Mouse (Mus musculus) intestine, embryonic 15.5 days (tissue): Measurements from ENCODE around the gene Kpna2. TPM values are rescaled to one million over a fixed set of nuclear protein-coding genes. Genes with fewer than 3 reads are reported as not detected.
A peak's percentile ranks its signal among the peaks of the same experiment; 100 is the strongest.

Source experiments
- ATAC-seq: fragments of 200-750 bp; cut with Nextera tagmentation; 2 replicates; pipeline ENCODE4 v1.8.0; 2017; ENCODE audit warnings: moderate TSS enrichment, moderate library complexity
- H3K27ac ChIP-seq: fragments of 300-500 bp; sonication (generic); 2 replicates; pipeline ENCODE4 v1.5.1; 2015; ENCODE audit warnings: mild to moderate bottlenecking, inconsistent platforms
- H3K27me3 ChIP-seq: fragments of 300-500 bp; sonication (generic); replicated peaks from 2 replicates; pipeline ENCODE4 v1.6.1; 2015; ENCODE audit warnings: inconsistent platforms
- H3K36me3 ChIP-seq: fragments of 300-500 bp; sonication (generic); 2 replicates; pipeline ENCODE4 v1.6.1; 2015; ENCODE audit warnings: inconsistent platforms
- H3K4me1 ChIP-seq: fragments of 300-500 bp; sonication (generic); replicated peaks from 2 replicates; pipeline ENCODE4 v1.6.1; 2015; ENCODE audit warnings: inconsistent platforms
- H3K4me2 ChIP-seq: fragments of 300-500 bp; sonication (generic); replicated peaks from 2 replicates; pipeline ENCODE4 v1.6.1; 2015; ENCODE audit warnings: mild to moderate bottlenecking, inconsistent platforms
- H3K4me3 ChIP-seq: fragments of 300-500 bp; sonication (generic); replicated peaks from 2 replicates; pipeline ENCODE4 v1.5.1; 2015; ENCODE audit warnings: inconsistent platforms
- H3K9ac ChIP-seq: fragments of 300-500 bp; sonication (generic); 2 replicates; pipeline ENCODE4 v1.6.1; 2015; ENCODE audit warnings: inconsistent platforms
- H3K9me3 ChIP-seq: fragments of 300-500 bp; sonication (generic); 2 replicates; pipeline ENCODE4 v1.6.1; 2016; ENCODE audit warnings: inconsistent platforms
- WGBS: fragments of 180-500 bp; shearing (Covaris S2); methylation state at CpG from one replicate; pipeline ENCODE4 v1.1.7; 2015; 5-methylcytosine and 5-hydroxymethylcytosine counted together
- polyA plus RNA-seq: library from polyadenylated mRNA; unstranded; fragments of >200 nt; fragmentation: Nextera tagmentation; extraction: Ambion mirVana; gene quantifications from 2 replicates; pipeline ENCODE4 v1.2.1, GENCODE M21; 2015

Kpna2 gene
- polyA plus RNA-seq = 357 and 384 TPM in 2 replicates

DNA sequence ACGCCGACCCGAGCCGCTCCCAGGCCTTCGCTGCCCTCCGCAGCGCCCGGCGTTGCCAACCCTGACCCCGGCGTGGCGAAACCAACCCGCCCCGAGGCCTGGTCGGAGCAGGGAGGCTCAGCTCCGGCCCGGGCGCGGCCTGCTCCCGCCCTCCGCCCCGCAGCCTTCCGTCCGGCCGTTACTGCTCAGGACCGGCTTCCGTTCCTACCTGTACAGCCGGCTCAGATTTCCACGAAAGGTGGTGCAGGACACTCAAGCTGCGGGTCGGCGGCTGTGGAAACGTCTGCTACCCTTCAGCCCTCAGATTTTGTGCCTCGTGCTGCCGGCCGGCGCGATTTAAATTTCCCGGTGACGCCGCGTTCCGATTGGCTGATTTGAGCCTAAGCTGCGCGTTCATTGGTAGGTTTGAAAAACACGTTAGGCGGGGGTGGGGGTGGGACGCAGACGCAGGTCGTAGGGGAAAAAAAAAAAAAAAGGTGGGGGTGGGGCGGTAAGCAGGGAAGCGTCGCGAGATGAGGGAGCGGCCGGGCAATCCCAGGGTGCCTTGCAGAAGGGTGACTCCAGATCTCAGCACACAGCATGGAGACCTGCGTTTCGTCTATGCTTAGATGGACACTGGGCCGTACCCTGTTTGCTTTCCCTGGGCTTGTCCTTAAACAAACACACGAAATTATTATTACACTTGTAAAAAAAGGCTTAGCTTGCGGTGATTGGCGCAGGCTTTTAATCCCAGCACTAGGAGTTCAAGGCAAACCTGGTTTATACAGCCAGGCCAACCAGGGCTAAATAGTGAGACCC lies at the start of gene Kpna2:
Gene Kpna2, minus strand, starts transcription at position 391 of the 798 bp plus-strand sequence.
- WGBS = under 1% methylated on average over 62 of the region's 62 CpGs
- H3K4me3 ChIP-seq = peak within 1 kb of the TSS; percentile 98
- no peaks in the 10 kb centered on the region for H3K27me3 ChIP-seq
- H3K27ac ChIP-seq = peak within 1 kb of the TSS; percentile 93
- H3K9me3 ChIP-seq = no peaks in the 10 kb centered on the region
- peak; percentile 97 for ATAC-seq
- peak within 1 kb of the TSS; percentile 63 for H3K4me2 ChIP-seq
- 0 out of 2 replicates have a peak, but pooled peaks cover 2% of the 10 kb centered on the region for H3K4me1 ChIP-seq
- no peaks in the 10 kb centered on the region for H3K36me3 ChIP-seq
- peak within 1 kb of the TSS; percentile 91 for H3K9ac ChIP-seq

DNA sequence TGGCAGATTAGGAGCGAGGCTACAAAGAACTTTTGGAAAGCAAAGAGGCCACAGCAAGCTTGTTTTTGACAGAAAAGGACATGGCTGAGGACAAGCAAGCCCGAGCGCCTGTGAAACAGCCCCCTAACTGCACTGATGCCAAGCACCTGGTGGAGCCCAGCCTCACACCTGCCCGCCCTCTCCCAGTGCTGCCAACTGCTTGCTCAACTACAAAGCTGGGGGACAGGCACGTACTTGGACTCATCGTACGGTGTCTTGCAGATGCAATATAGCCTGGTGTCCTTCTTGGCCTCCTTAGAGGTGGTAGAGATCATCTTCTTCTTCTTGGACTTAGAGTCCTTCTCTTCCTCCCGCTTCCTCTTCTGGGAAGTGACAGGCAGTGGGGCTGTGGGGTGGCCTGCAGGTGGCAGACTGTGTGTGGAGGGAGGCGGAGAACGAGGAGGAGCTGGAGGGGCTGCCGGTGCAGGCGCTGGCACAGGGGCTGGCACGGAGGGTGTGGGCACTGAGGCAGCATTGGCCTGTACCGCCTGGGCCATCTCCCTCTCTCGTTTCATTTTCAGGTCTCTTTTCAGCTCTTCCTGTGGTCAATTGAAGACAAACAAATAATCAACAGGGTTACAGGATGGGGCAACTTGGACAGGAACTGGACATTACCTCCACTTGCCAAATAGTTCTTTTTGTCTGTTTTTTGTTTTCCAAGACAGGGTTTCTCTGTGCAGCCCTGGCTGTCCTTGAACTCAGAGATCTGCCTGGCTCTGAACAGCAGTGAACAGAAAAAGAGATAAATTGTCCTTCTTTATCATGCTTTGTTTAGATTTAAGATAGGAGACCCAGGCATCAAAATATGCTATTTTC lies 47.7 kb upstream of the Kpna2 start:
- H3K4me2 ChIP-seq = no peak overlapping the region
- no peaks in the 10 kb centered on the region for H3K9me3 ChIP-seq
- no peak for ATAC-seq
- no peak overlapping the region for H3K9ac ChIP-seq
- H3K4me1 ChIP-seq = no peaks in the 10 kb centered on the region
- H3K27me3 ChIP-seq = no peaks in the 10 kb centered on the region
- peaks cover 28% of the 10 kb centered on the region for H3K36me3 ChIP-seq
- WGBS = 87% methylated on average over 15 of the region's 15 CpGs
- no peak overlapping the region for H3K4me3 ChIP-seq
- H3K27ac ChIP-seq = no peak overlapping the region

DNA sequence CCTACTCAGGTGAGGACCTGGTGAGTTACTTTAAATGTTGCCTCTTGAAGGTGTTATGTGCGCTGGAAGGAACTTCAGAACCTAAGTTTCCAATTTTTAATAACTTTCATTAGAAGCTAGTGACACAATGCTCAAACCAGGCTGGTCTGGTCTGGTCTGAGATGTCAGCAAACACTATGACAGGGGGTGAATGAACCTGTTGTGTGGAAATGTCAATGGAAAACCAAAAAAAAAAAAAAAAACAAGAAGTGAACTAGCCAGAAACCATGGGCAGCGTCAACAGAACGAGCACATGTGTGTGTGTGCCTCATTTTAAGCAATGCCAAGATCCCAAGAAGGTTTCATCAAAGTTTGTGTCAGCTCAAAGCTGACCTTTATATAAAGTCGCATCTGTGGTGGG lies 46.2 kb upstream of the Kpna2 start:
- 93% methylated on average over 4 of the region's 4 CpGs for WGBS
- ATAC-seq = no peak

DNA sequence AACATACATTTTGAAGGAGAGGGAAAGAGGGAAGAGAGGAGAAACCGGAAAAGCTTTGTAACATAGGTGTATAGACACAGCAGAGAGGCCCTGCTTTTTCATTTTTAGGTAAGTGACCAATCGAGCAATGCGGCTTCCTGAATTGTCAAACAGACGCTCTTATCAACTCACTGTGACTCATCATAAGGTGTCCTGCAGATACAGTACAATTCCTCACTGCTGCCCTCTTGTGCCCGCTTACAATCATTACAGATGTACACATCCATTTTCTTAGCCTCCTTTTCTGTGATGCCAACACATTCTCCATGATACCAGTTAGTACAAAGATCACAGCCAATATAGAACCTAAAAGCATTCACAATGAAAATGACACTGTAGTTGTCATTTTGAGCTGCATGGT lies 45.0 kb upstream of the Kpna2 start:
- peak; percentile 80 for ATAC-seq
- Histone ChIP-seq H3K9ac (no peak overlapping the region), H3K4me1 (no peaks in the 10 kb centered on the region), H3K36me3 (peaks cover 31% of the 10 kb centered on the region), H3K9me3 (no peaks in the 10 kb centered on the region), H3K27me3 (no peaks in the 10 kb centered on the region), H3K4me2 (no peak overlapping the region), H3K27ac (no peak overlapping the region), H3K4me3 (no peak overlapping the region)
- WGBS = 35% methylated on average over 5 of the region's 5 CpGs

More for the DNA sequence above, 46.2 kb upstream of the Kpna2 start:
- H3K36me3 ChIP-seq = peaks cover 31% of the 10 kb centered on the region
- no peaks in the 10 kb centered on the region for H3K27me3 ChIP-seq
- H3K9ac ChIP-seq = no peak overlapping the region
- H3K4me1 ChIP-seq = no peaks in the 10 kb centered on the region
- H3K4me2 ChIP-seq = no peak overlapping the region
- H3K4me3 ChIP-seq = no peak overlapping the region
- no peaks in the 10 kb centered on the region for H3K9me3 ChIP-seq
- no peak overlapping the region for H3K27ac ChIP-seq

DNA sequence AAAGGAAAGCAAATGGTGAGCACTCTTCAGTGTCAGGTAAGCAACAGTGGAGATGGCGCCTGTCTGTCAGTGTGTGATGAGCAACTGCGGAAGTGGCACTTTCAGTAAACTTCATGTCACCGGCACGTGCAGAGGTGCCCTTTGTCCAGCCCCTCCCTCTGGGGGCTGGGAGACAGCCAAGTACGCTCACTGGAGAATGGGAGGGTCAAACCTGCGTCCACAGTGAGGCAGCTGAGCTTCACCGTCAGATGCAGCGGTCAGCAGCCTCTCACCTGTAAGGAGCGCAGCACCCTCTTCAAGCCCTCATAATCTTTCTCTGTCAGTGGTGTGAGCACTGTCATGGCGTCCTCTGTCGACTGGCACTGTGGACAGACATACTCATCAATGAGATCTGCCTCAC lies 44.0 kb upstream of the Kpna2 start:
- Histone ChIP-seq H3K27me3 (no peaks in the 10 kb centered on the region), H3K4me3 (no peak overlapping the region), H3K27ac (no peak overlapping the region), H3K9ac (no peak overlapping the region), H3K9me3 (no peaks in the 10 kb centered on the region), H3K4me2 (no peak overlapping the region), H3K36me3 (peaks cover 35% of the 10 kb centered on the region), H3K4me1 (no peaks in the 10 kb centered on the region)
- no peak for ATAC-seq
- WGBS = 83% methylated on average over 11 of the region's 11 CpGs

DNA sequence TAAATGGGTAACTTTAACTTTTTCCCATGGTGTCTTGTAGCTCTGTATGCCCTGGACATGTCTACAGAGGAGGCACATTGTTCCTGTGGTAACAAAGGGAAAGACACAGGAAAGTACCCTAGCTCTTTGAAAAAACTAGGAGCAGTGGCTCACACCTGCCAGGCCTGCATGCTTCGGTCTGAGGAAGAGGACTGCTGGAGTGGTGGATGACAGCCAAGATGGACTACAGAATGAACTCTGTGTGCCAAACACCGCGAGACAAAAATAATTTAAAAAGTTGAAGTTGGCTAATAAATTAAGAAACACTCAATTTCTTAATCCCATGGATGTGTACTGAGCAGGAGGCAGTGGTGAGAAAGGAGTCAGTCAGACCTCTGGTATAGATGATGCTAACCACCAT lies 42.1 kb upstream of the Kpna2 start:
- Histone ChIP-seq H3K27me3 (no peaks in the 10 kb centered on the region), H3K36me3 (peaks cover 30% of the 10 kb centered on the region), H3K9me3 (no peaks in the 10 kb centered on the region), H3K27ac (no peak overlapping the region), H3K4me3 (no peak overlapping the region), H3K4me2 (no peak overlapping the region), H3K9ac (no peak overlapping the region), H3K4me1 (no peaks in the 10 kb centered on the region)
- 90% methylated on average over 3 of the region's 3 CpGs for WGBS
- no peak for ATAC-seq

DNA sequence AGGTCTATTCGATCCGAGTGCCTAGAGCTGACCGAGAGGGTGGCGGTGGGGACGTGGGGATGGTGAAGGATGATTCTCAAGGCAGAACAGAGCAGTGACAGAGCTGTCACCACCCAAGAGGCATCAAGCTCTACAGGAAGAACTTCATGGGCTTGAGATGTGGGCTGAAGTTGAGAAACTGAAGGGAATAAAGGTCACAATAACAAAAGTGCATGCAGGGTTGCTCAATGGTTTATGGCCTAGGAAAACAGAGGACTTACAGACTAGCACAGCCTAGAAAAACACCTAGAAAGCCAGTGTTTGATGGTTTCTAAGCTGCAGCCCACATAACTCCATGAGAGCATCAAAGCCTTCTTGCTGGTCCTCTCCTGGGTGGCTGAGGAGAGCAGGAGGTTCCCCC lies 40.1 kb upstream of the Kpna2 start:
- ATAC-seq = no peak
- Histone ChIP-seq H3K4me2 (no peak overlapping the region), H3K9me3 (no peaks in the 10 kb centered on the region), H3K4me3 (no peak overlapping the region), H3K36me3 (peaks cover 25% of the 10 kb centered on the region), H3K27me3 (no peaks in the 10 kb centered on the region), H3K27ac (no peak overlapping the region), H3K9ac (no peak overlapping the region), H3K4me1 (no peaks in the 10 kb centered on the region)
- 93% methylated on average over 5 of the region's 5 CpGs for WGBS

DNA sequence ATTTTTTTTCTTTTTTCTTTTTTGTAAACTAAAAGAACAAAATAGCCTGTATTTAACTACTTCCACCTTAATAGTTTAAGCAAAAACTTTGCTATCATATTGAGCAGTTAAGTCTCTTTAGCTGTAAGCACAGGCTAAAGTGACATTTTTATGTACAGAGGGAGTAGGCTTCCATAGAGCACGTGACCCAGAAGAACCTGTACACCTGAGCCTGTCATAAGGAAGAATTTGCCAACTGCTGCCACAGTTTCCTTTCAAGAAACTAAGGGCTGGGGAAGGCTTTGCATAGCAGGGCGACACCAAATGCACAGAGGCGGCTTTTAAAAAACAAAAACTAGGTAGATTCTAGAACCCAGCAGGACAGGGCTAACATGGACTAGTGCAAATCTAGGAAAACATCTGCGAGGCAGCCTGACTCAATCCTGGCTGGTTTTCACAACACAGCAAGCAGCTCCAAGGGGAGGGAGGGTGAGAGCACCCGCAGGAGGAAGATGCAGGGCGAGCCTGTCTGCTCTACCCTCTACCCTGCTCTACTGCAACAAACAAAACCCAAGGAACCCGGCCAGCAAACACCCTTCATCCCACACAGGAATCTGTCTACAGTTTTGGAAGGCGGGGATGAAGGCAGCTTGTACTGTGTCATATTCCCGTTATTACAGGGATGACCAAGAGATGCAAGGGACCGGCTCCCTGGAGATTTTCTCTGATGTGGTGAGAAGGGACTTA lies 34.9 kb upstream of the Kpna2 start:
- Histone ChIP-seq H3K9ac (no peak overlapping the region), H3K4me2 (no peak overlapping the region), H3K27me3 (no peaks in the 10 kb centered on the region), H3K4me3 (no peak overlapping the region), H3K36me3 (peaks cover 4% of the 10 kb centered on the region; the same call in 1 of the 2 replicates), H3K9me3 (no peaks in the 10 kb centered on the region), H3K4me1 (no peaks in the 10 kb centered on the region), H3K27ac (no peak overlapping the region)
- WGBS = 84% methylated on average over 10 of the region's 10 CpGs
- ATAC-seq = no peak

DNA sequence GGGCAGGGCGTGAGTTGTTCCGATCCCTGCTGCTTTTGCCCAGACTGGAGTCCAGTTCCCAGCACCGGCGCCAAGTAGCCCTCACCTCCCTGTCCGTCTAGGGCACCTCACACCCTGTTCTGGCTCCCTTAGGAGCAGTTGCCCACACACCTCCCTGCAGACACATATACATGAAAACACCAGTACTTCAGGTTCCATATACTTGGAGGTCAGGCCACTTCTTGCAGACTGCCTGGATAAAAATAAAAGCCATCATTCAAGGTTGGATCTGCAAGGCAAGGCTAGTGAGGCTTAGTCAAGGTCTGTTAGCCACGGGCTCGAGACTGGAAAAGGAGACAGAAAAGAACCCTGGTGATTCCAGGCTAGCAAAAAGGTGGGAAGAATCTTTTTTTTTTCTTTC lies 32.3 kb upstream of the Kpna2 start:
- Histone ChIP-seq H3K9ac (no peak overlapping the region), H3K4me3 (no peak overlapping the region), H3K4me1 (peaks cover 4% of the 10 kb centered on the region; the same call in 1 of the 2 replicates), H3K27me3 (no peaks in the 10 kb centered on the region), H3K36me3 (no peaks in the 10 kb centered on the region; the same call in 1 of the 2 replicates), H3K4me2 (no peak overlapping the region), H3K9me3 (no peaks in the 10 kb centered on the region), H3K27ac (no peak overlapping the region)
- WGBS = 64% methylated on average over 7 of the region's 7 CpGs
- no peak for ATAC-seq

DNA sequence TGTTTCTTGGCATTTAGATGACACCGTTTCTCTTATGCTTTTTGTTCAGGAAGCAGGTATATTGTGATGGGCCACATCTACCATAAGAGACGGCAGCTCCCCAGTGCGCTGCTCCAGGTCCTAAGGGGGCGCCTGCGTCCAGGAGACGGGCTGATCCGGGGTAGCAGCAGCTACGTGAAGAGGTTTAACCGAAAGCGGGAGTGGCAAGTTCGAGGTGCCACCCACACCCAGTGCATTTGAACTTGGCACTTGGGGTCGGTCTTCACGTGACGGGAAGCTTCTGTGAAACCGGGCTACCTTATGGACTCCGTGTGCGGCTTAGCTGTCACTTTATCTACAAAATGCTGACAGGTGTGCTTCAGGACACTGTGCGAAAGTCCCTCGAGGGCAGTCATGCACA lies 30.2 kb upstream of the Kpna2 start:
- H3K4me2 ChIP-seq = no peak overlapping the region
- no peaks in the 10 kb centered on the region for H3K9me3 ChIP-seq
- H3K36me3 ChIP-seq = no peaks in the 10 kb centered on the region; the same call in 1 of the 2 replicates
- no peak overlapping the region for H3K27ac ChIP-seq
- H3K27me3 ChIP-seq = no peaks in the 10 kb centered on the region
- 46% methylated on average over 19 of the region's 19 CpGs for WGBS
- no peak overlapping the region for H3K9ac ChIP-seq
- no peak for ATAC-seq
- H3K4me3 ChIP-seq = no peak overlapping the region
- H3K4me1 ChIP-seq = peaks cover 19% of the 10 kb centered on the region

DNA sequence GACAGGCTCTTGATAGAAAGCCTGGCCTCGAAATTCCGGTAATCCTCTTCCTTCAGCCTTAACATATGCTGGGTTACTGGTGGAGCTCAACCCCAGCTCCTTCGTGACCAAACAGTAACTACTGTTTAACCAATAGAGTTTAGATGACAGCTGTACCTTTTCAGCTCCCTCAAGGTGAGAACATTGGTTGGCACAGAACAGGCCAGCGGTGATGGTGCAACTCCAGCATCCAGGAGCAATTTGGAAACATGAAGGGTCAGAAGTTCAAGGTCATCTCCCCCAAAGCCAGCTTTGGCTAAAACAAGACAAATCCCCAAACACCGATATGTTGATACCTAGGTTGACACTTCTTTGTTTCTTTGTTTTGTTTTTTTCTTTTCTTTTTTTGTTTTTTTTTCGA lies 29.4 kb upstream of the Kpna2 start:
- peak overlapping the region; percentile 68 for H3K4me3 ChIP-seq
- H3K36me3 ChIP-seq = no peaks in the 10 kb centered on the region
- H3K27ac ChIP-seq = 0 out of 2 replicates have a peak overlapping the region, but pooled peaks have one; percentile 85
- 62% methylated on average over 6 of the region's 6 CpGs for WGBS
- H3K9me3 ChIP-seq = no peaks in the 10 kb centered on the region
- H3K4me1 ChIP-seq = peaks cover 21% of the 10 kb centered on the region
- peak overlapping the region; percentile 63 for H3K9ac ChIP-seq
- no peak for ATAC-seq
- H3K27me3 ChIP-seq = no peaks in the 10 kb centered on the region
- H3K4me2 ChIP-seq = peak overlapping the region; percentile 95

DNA sequence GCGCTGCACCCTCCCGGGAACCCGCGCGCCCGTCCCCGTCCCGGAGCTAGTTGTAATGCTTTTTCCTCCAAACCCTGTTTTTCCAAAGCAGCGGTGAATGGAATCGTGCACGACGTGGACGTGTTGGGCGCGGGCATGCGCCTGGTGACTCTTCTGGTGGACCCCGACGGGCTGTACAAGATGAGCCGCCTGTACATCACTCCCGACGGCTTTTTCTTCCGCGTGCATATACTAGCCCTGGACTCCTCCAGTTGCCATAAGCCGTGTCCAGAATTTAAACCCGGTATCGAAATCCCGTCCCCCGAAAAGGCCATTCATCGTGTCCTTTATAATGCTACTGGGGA lies 28.9 kb upstream of the Kpna2 start:
- H3K4me3 ChIP-seq = peak overlapping the region; percentile 68
- H3K27ac ChIP-seq = peak overlapping the region; percentile 85
- no peaks in the 10 kb centered on the region for H3K27me3 ChIP-seq
- peak overlapping the region; percentile 63 for H3K9ac ChIP-seq
- H3K4me2 ChIP-seq = peak overlapping the region; percentile 95
- ATAC-seq = peak; percentile 65
- no peaks in the 10 kb centered on the region for H3K9me3 ChIP-seq
- H3K36me3 ChIP-seq = no peaks in the 10 kb centered on the region
- peaks cover 21% of the 10 kb centered on the region for H3K4me1 ChIP-seq
- WGBS = 3% methylated on average over 29 of the region's 29 CpGs
